Mouse (Mus musculus) liver, adult 2 months (tissue): ENCODE measurements around the gene Nme6.

Source experiments
- CTCF ChIP-seq: fragments of 200-500 bp; IDR thresholded peaks from 2 replicates; pipeline ENCODE4 v1.5.1; 2011; ENCODE audit warnings: low read depth, low read length, control low read depth
- POLR2A ChIP-seq: fragments of 200-500 bp; IDR thresholded peaks from 2 replicates; pipeline ENCODE4 v1.6.1; 2011; ENCODE audit warnings: low read length, control low read depth; ENCODE audit not compliant: insufficient read depth; ENCODE audit errors: extremely low read depth

GRCm38 (mm10) chr9:109795811-109796210, 36.7 kb upstream of the Nme6 start:
- TF ChIP-seq CTCF (no peak), POLR2A (no peak)
